Mouse (Mus musculus) heart, adult 2 months (tissue): ENCODE measurements at regions not wholly inside any gene's neighbourhood (a gene's known extent, or its start where the extent isn't known, plus 50 kb on each side); places are given as distances from the start of the nearest gene placed in this dataset.

Source experiments
- CTCF ChIP-seq: fragments of 200-600 bp; IDR thresholded peaks from 2 replicates; pipeline ENCODE4 v1.8.1; 2022; ENCODE audit warnings: antibody characterized with exemption, mild to moderate bottlenecking, moderate library complexity
- EP300 ChIP-seq: fragments of 200-500 bp; IDR thresholded peaks from 2 replicates; pipeline ENCODE4 v1.6.1; 2011; ENCODE audit warnings: low read depth, low read length, control low read depth; ENCODE audit not compliant: insufficient read depth

DNA sequence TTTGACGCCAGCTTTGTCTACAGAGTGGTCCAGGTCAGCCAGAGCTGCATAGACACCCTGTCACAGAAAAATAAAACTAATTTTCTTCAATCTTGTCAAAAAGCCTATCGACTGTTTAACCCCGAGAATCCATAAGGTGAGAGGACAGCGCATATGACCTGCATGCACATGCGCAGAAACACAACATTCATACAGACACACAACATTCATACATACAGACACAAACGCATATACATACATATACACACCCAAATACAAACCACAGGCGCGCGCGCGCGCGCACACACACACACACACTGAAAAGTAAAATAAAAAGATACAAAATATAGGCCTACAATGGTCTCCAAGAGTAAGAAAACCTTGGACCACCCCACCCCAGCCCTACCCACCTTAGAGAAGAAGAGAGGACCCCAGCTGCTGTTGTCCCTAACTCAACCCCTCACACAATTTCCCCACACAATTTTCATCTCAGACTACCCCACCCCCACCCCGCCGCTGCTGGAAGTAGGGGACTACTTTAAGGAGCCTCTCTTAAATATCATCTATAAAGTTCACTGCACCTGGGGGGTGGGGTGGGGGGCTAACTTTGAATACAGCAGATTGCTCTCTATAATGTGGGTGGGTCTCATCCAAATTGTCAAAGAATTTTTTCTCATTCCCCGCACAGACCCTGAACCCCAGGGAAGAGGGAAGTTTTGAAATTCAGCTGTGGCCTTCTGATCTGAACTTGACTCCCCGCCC is 52.2 kb upstream of the Chd2 start:
- TF ChIP-seq CTCF (no peak), EP300 (no peak)
